Mouse (Mus musculus): ENCODE data around the gene Pln. TPM values are rescaled to one million over a fixed set of nuclear protein-coding genes. Genes with fewer than 3 reads are reported as not detected.

Gene Pln
- polyA plus RNA-seq, 2 experiments, result 0.29 to 1.8 TPM

DNA sequence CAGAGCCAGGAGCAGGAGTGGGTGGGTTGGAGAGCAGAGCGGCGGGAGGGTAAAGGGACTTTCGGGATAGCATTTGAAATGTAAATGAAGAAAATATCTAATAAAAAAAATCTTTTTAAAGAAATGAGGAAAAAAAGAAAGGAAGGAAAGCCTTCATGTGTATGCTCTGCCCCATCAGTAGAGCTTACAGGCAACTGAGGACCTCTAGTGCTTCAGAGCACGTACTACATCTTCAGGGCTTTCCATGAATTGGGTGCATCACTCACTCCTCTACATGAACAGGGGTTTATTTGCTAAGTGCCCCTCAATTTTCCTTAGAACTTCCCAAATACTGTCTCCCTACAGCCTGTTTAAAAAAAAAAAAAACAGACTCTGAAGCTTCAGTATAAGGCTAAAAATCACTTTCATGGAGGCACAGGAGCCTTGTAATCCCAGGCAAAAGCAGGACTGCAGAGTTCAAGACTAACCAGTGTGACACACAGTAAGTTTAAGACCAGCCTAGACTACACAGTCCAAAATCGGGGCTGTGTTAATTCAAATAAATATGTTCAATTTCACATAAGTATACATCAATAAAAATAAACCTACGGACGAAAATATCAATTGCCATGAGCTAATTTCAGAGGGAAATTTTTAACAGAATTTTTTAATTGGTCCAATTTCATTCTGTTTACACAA, 4.0 kb downstream of the Pln start:
- H3K27me3 ChIP-seq (ENCODE audit: control insufficient read depth, insufficient read depth, low read length), result no peaks in the 10 kb centered on the region
- no peaks in the 10 kb centered on the region for H3K4me1 ChIP-seq (ENCODE audit: control insufficient read depth, insufficient read depth, low read length)
- no peak for TF ChIP-seq POLR2A (IDR thresholded peaks at IDR 0.05; ENCODE audit: borderline replicate concordance, extremely low read depth, insufficient read depth, insufficient read length)
- H3K9ac ChIP-seq (ENCODE audit: low read depth, low read length, severe bottlenecking), result no peak overlapping the region
- no peaks in the 10 kb centered on the region for H3K36me3 ChIP-seq (ENCODE audit: control insufficient read depth, insufficient read depth, low read length)
- DNase-seq (ENCODE audit: low spot score), result no peak
- H3K4me2 ChIP-seq (replicated peaks; ENCODE audit: low read depth, low read length, severe bottlenecking), result no peak overlapping the region
- H3K4me3 ChIP-seq (replicated peaks; ENCODE audit: low read length), result no peak overlapping the region
- 77% methylated on average over 7 of the region's 7 CpGs for WGBS
- no peaks in the 10 kb centered on the region for H3K9me3 ChIP-seq (ENCODE audit: control insufficient read depth, low read length)
- H3K27ac ChIP-seq (replicated peaks; ENCODE audit: low read depth, low read length), result no peak overlapping the region
- ATAC-seq (ENCODE audit: low FRiP score, low read depth), result no peak

GRCm38 (mm10) chr10:53342166-53342728, 4.8 kb downstream of the Pln start:
- ATAC-seq (ENCODE audit: low FRiP score, low read depth), result no peak
- Histone ChIP-seq H3K4me2 (replicated peaks; ENCODE audit: low read depth, low read length, severe bottlenecking) (no peak overlapping the region), H3K4me1 (ENCODE audit: control insufficient read depth, insufficient read depth, low read length) (no peaks in the 10 kb centered on the region), H3K4me3 (replicated peaks; ENCODE audit: low read length) (no peak overlapping the region), H3K9me3 (ENCODE audit: control insufficient read depth, low read length) (no peaks in the 10 kb centered on the region), H3K27me3 (ENCODE audit: control insufficient read depth, insufficient read depth, low read length) (no peaks in the 10 kb centered on the region), H3K36me3 (ENCODE audit: control insufficient read depth, insufficient read depth, low read length) (0 out of 2 replicates have a peak, but pooled peaks cover under 1% of the 10 kb centered on the region), H3K27ac (replicated peaks; ENCODE audit: low read depth, low read length) (no peak overlapping the region), H3K9ac (ENCODE audit: low read depth, low read length, severe bottlenecking) (no peak overlapping the region)
- no peak for TF ChIP-seq POLR2A (IDR thresholded peaks at IDR 0.05; ENCODE audit: borderline replicate concordance, extremely low read depth, insufficient read depth, insufficient read length)
- 93% methylated on average over 9 of the region's 9 CpGs for WGBS
- DNase-seq (ENCODE audit: low spot score), result no peak

DNA sequence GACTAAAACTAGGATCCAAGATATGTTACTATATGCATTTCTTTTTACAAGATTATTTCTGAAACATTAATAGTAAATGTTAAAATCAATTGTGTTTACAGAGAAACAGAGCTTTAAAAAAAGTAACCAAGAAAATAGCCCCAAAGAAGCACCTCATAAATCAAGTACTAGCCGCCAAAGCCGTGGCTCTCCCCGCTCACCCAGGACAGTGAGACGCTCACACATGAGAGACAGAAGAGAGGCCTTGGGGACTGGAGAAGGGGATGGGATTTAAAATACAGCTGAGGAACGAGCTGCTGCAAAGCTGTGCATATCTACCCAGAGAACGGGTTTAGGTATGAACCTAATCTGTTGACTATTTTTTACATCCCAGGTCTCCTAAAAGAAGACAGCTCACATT, 5.9 kb downstream of the Pln start:
- WGBS, result 57% methylated on average over 6 of the region's 6 CpGs
- H3K27ac ChIP-seq (replicated peaks; ENCODE audit: low read depth, low read length), result no peak overlapping the region
- H3K27me3 ChIP-seq (ENCODE audit: control insufficient read depth, insufficient read depth, low read length), result no peaks in the 10 kb centered on the region
- H3K4me2 ChIP-seq (replicated peaks; ENCODE audit: low read depth, low read length, severe bottlenecking), result no peak overlapping the region
- H3K4me3 ChIP-seq (replicated peaks; ENCODE audit: low read length), result no peak overlapping the region
- no peak overlapping the region for H3K9ac ChIP-seq (ENCODE audit: low read depth, low read length, severe bottlenecking)
- DNase-seq (ENCODE audit: low spot score) (no peak), ATAC-seq (ENCODE audit: low FRiP score, low read depth) (no peak)
- no peak for TF ChIP-seq POLR2A (IDR thresholded peaks at IDR 0.05; ENCODE audit: borderline replicate concordance, extremely low read depth, insufficient read depth, insufficient read length)
- no peaks in the 10 kb centered on the region for H3K9me3 ChIP-seq (ENCODE audit: control insufficient read depth, low read length)
- H3K4me1 ChIP-seq (ENCODE audit: control insufficient read depth, insufficient read depth, low read length), result no peaks in the 10 kb centered on the region
- H3K36me3 ChIP-seq (ENCODE audit: control insufficient read depth, insufficient read depth, low read length), result 0 out of 2 replicates have a peak, but pooled peaks cover 6% of the 10 kb centered on the region

DNA sequence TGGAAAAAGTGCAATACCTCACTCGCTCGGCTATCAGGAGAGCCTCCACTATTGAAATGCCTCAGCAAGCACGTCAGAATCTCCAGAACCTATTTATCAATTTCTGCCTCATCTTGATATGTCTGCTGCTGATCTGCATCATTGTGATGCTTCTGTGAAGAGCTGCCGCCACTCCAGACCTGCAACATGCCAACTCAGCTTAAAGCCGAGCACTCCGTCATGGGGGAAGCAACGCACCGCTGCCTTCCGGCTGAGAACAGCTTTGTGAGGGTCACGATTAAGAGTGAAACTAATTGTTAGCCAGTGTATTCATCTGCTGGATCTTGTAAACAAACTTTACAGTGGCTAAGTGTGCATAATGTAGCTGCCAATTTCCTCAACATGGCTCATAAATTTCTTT, 6.4 kb downstream of the Pln start:
- Histone ChIP-seq H3K27ac (replicated peaks; ENCODE audit: low read depth, low read length) (no peak overlapping the region), H3K9ac (ENCODE audit: low read depth, low read length, severe bottlenecking) (no peak overlapping the region), H3K4me1 (ENCODE audit: control insufficient read depth, insufficient read depth, low read length) (no peaks in the 10 kb centered on the region), H3K4me3 (replicated peaks; ENCODE audit: low read length) (no peak overlapping the region), H3K36me3 (ENCODE audit: control insufficient read depth, insufficient read depth, low read length) (peaks cover 8% of the 10 kb centered on the region), H3K27me3 (ENCODE audit: control insufficient read depth, insufficient read depth, low read length) (no peaks in the 10 kb centered on the region), H3K4me2 (replicated peaks; ENCODE audit: low read depth, low read length, severe bottlenecking) (no peak overlapping the region), H3K9me3 (ENCODE audit: control insufficient read depth, low read length) (no peaks in the 10 kb centered on the region)
- WGBS, result 69% methylated on average over 10 of the region's 10 CpGs
- ATAC-seq (ENCODE audit: low FRiP score, low read depth), result no peak
- TF ChIP-seq POLR2A (IDR thresholded peaks at IDR 0.05; ENCODE audit: borderline replicate concordance, extremely low read depth, insufficient read depth, insufficient read length), result no peak
- no peak for DNase-seq (ENCODE audit: low spot score)

DNA sequence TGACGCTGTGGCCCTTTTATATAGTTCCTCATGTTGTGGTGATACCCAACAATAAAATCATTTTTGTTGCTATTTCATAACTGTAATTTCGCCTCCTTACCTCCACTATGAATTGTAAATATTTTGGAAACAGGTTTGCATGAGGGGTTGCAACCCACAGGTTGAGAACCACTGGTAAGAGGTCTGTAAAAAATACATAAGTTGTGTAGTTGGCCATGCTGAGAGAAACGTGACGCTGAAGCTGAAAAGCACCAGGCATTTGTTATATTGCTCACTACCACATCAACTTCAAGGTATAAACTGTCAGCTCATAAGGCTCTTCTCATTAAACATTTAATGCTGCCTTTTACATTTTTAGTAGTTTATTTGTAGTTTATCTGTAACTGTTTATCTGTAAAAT, 8.0 kb downstream of the Pln start:
- TF ChIP-seq POLR2A (IDR thresholded peaks at IDR 0.05; ENCODE audit: borderline replicate concordance, extremely low read depth, insufficient read depth, insufficient read length), result no peak
- peaks cover 10% of the 10 kb centered on the region for H3K36me3 ChIP-seq (ENCODE audit: control insufficient read depth, insufficient read depth, low read length)
- no peak overlapping the region for H3K27ac ChIP-seq (replicated peaks; ENCODE audit: low read depth, low read length)
- H3K4me3 ChIP-seq (replicated peaks; ENCODE audit: low read length), result no peak overlapping the region
- WGBS, result 77% methylated on average over 4 of the region's 4 CpGs
- H3K9me3 ChIP-seq (ENCODE audit: control insufficient read depth, low read length), result no peaks in the 10 kb centered on the region
- DNase-seq (ENCODE audit: low spot score) (no peak), ATAC-seq (ENCODE audit: low FRiP score, low read depth) (no peak)
- no peak overlapping the region for H3K9ac ChIP-seq (ENCODE audit: low read depth, low read length, severe bottlenecking)
- peaks cover 2% of the 10 kb centered on the region; the same call in 1 of the 2 replicates for H3K4me1 ChIP-seq (ENCODE audit: control insufficient read depth, insufficient read depth, low read length)
- no peak overlapping the region for H3K4me2 ChIP-seq (replicated peaks; ENCODE audit: low read depth, low read length, severe bottlenecking)
- H3K27me3 ChIP-seq (ENCODE audit: control insufficient read depth, insufficient read depth, low read length), result no peaks in the 10 kb centered on the region

All from limb, embryonic 14.5 days (tissue).